Mouse (Mus musculus): Measurements from ENCODE around the gene Npr2.
A peak's percentile ranks its signal among the peaks of the same experiment; 100 is the strongest.

Gene Npr2

GRCm38 (mm10) chr4:43672070-43672469, 40.3 kb downstream of the Npr2 start:
- DNase-seq, result peak; percentile 95 to 98

DNA sequence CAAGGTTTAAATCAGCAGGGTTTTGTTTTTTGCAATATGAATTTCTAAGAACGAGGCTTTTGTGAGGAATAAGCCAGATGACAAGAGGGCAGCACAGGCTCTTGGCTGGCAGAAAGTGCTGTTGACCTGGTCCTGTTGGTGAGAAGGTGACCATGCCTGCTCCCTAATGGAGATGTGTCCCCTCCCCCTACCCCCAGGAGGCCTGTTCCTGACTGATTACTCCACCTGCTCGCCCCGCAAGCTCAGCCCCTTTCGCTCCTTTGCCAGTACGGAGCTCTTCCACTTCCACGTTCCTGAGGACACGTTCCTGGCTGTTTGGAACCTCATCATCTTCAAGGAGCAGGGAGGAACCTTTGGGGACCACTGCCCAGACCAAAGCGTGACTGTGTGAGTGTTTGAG, 42.0 kb downstream of the Npr2 start:
- no peak for DNase-seq

GRCm38 (mm10) chr4:43674974-43675373, 43.2 kb downstream of the Npr2 start:
- no peak for DNase-seq

DNA sequence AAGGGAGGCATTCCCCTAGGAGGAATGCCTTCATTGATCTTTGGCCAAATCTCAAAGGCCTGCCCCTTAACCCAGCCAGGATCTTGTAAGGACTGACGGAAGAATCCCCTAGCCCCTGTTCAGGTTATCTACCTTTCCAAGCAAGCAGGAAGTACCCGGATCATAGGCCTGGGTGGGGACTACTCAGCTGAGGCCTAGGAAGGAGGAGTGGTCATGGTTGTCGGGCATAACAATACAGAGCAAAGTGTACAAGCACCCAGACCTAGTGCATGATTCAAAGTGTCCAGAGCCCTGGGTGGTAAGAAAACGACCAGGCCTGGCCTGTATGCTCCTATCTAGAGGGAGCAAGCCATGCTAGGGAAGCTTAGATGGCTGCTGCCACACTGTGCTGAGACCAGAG, 43.9 kb downstream of the Npr2 start:
- DNase-seq, result no peak

DNA sequence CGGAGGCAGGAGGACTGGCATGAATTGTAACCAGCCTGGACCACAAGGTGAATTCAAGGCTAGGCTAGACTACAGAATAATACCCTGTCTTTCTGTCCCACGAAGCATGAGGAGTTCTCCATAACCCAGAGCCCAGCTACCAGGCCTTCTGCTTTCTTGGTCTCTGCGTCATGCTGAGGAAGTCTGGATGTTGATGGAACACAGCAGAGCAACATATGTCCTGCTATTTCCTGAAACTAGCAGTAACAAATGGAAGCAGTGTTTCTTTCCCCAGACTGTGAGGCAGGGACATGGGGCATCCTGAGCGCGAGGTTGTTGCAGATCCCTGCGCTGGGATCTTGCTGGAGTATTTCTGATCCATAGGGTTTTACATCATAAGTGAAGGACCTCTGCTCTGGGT, 46.8 kb downstream of the Npr2 start:
- DNase-seq, result no peak

DNA sequence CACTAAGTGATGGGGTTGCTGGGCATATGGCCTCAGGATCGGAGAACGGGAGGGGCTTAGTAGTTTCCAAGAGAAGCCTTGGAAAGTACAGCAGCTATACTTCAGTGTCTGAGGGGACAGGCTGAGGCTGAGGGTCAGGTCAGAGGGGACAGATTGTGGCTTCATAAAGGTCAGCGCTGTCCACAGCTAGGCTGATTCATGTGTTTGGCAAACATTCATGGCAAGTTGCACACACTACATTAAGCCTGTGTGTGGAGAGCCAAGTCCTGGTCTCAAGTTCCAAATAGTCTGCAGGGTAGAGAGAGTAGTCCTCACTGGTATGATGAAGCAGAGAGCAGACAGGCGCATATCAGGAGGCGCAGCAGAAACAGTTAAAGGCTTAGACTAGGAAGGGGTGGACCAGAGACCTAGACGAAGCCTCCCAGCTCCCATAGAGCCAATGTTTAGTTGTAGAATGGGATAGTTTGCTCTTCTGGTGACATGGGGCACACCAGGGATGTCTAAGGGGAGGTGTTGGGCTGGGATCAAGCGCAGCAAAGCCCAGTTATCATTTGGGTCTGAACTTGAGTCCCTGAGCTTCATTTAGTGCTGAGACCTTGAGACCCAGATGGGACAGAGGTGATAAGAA, 47.8 kb downstream of the Npr2 start:
- no peak for DNase-seq

DNA sequence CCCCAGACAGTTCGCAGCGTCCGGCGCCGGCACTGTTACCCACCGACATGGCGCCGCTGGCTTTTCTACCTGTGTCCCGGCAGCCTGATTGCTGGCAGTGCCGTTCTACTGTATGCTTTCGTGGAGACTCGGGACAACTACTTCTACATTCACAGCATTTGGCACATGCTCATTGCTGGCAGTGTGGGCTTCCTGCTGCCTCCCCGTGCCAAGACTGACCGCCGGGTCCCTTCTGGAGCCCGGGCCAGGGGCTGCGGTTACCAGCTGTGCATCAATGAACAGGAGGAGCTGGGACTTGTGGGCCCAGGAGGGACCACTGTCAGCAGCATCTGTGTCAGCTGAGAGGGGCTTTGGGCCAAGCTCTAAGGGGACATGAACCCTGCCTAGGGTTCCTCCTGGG, 58.3 kb downstream of the Npr2 start:
- peak; percentile 49 to 52 for DNase-seq

- no peak for DNase-seq
Observed at GRCm38 (mm10) chr4:43691026-43691425, 59.3 kb downstream of the Npr2 start.

DNA sequence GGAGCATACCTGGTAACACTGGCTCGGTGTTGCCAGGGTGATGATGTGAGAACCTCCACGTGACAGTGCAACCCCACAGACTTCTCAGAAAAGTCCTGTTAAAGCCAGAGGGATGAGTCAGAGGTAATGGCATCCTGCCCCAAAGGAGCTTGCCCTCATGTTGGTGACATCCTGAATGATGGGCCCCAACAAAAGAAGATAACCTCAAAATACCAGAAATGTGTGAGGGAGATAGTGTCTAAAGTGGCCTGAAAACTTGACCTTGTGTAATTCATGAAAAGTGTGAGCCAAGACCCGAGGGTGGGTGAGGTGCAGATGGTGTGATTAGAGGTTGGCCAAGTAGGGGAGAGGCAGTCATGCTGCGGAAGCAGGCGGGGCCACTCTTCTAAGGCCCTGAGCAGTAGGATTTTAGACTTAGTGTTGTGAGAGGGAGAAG, 62.1 kb downstream of the Npr2 start:
- DNase-seq, result peak in 1 of 2 experiments; percentile 41

GRCm38 (mm10) chr4:43694439-43695248, 62.9 kb downstream of the Npr2 start:
- no peak for DNase-seq

- no peak for DNase-seq
Observed at GRCm38 (mm10) chr4:43695249-43695671, 63.5 kb downstream of the Npr2 start.

GRCm38 (mm10) chr4:43696561-43696960, 64.8 kb downstream of the Npr2 start:
- peak; percentile 75 to 78 for DNase-seq

GRCm38 (mm10) chr4:43700707-43701106, 69.0 kb downstream of the Npr2 start, which contains the start of gene Olfr70:
Gene Olfr70, minus strand, starts transcription at chr4:43700807.
- DNase-seq, result no peak

Measured in cerebellum, postnatal 14 days (tissue).